Mouse (Mus musculus): Measurements from ENCODE around the gene Bspry. TPM values are rescaled to one million over a fixed set of nuclear protein-coding genes. Genes with fewer than 3 reads are reported as not detected.

Gene Bspry
- polyA plus RNA-seq, 1 experiment = 1.1 TPM

DNA sequence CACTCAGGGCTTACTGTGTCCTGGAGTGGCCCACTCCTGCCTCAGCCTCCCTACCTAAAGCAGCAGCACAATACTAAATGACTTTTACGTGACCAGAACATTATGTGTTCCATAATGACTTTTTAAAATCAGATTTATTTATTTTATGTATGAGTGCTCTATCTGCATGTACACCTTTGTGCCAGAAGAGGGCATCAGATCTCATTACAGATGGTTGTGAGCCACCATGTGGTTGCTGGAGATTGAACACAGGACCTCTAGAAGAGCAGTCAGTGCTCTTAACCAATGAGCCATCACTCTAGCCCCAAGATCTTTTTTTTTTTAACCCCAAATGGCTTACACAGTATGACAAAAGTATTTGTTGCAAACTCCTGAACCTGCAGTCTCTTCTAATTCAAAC, 11.7 kb upstream of the Bspry start:
- Histone ChIP-seq H3ac (ENCODE audit: control insufficient read depth, insufficient read length) (no peak overlapping the region), H3K79me2 (ENCODE audit: control insufficient read depth, insufficient read depth) (no peaks in the 10 kb centered on the region), H3K4me3 (no peak overlapping the region), H3K27me3 (ENCODE audit: control insufficient read depth, insufficient read depth, insufficient read length) (no peaks in the 10 kb centered on the region), H3K4me2 (ENCODE audit: low read depth) (no peak overlapping the region), H3K36me3 (ENCODE audit: control insufficient read depth, insufficient read depth) (no peaks in the 10 kb centered on the region)
- TF ChIP-seq TCF3 (IDR thresholded peaks at IDR 0.05; ENCODE audit: insufficient read length, low read depth) = no peak
- no peak for TF ChIP-seq MYOG (IDR thresholded peaks at IDR 0.05; ENCODE audit: control insufficient read depth in 1 of 3, insufficient read depth in 1 of 3, insufficient read length in 2 of 3, low read depth in 2 of 3)
- TF ChIP-seq POLR2AphosphoS2 (IDR thresholded peaks at IDR 0.05; ENCODE audit: insufficient read length, low read depth) = no peak
- no peak for TF ChIP-seq POLR2A (IDR thresholded peaks at IDR 0.05; ENCODE audit: insufficient read length, low read depth)
- TF ChIP-seq TCF12 (IDR thresholded peaks at IDR 0.05; ENCODE audit: insufficient read depth, poor library complexity, severe bottlenecking) = no peak
- TF ChIP-seq E2F4 (IDR thresholded peaks at IDR 0.05; ENCODE audit: insufficient read depth) = no peak
- no peak for TF ChIP-seq SRF (IDR thresholded peaks at IDR 0.05; ENCODE audit: control insufficient read depth, insufficient read length, low read depth)

DNA sequence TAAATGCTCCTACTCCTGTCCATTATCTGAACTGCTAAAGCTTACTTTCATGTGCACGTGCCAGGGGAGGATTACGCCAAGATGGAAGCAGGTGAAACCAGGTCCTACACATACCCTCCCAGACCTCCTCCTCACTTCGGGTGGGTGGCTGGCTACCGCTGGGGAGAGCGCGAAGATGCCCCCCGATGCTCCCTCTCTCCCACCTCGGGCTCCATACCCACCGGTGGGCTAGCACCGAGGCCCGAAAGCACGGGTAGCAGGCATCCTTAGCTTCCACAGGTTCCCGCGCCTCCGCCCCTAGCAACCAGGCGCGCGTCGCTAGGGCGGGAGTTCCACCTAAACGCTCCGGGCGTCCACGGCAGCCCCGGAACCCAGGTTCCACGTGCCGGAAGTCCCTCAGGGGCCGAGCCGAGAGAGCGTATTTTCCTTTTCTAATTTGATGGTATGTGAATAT, 9.2 kb upstream of the Bspry start, which contains the start of gene Wdr31:
Wdr31 (minus strand) TSS at position 299 of the 454 bp plus-strand sequence.
- Histone ChIP-seq H3K36me3 (ENCODE audit: control insufficient read depth, insufficient read depth) (no peaks in the 10 kb centered on the region), H3K4me3 (peak within 1 kb of the TSS; percentile 46), H3K4me2 (ENCODE audit: low read depth) (peak within 1 kb of the TSS; percentile 99), H3K27me3 (ENCODE audit: control insufficient read depth, insufficient read depth, insufficient read length) (no peaks in the 10 kb centered on the region), H3K79me2 (ENCODE audit: control insufficient read depth, insufficient read depth) (no peaks in the 10 kb centered on the region), H3ac (ENCODE audit: control insufficient read depth, insufficient read length) (no peak within 1 kb of the TSS)
- TF ChIP-seq POLR2AphosphoS2 (IDR thresholded peaks at IDR 0.05; ENCODE audit: insufficient read length, low read depth) (no peak), POLR2A (IDR thresholded peaks at IDR 0.05; ENCODE audit: insufficient read length, low read depth) (peak; percentile 40), SRF (IDR thresholded peaks at IDR 0.05; ENCODE audit: control insufficient read depth, insufficient read length, low read depth) (no peak), CEBPB (IDR thresholded peaks at IDR 0.05; ENCODE audit: insufficient read depth, poor library complexity, severe bottlenecking) (no peak), E2F4 (IDR thresholded peaks at IDR 0.05; ENCODE audit: insufficient read depth) (no peak), MYOG (IDR thresholded peaks at IDR 0.05; ENCODE audit: control insufficient read depth in 1 of 3, insufficient read depth in 1 of 3, insufficient read length in 2 of 3, low read depth in 2 of 3) (peak in 1 of 3 experiments; percentile 44), MYOD1 (IDR thresholded peaks at IDR 0.05; ENCODE audit: control insufficient read depth in 1 of 3, insufficient read length in 2 of 3, low read depth in 2 of 3) (peak in 1 of 3 experiments; percentile 13), TCF12 (IDR thresholded peaks at IDR 0.05; ENCODE audit: insufficient read depth, poor library complexity, severe bottlenecking) (no peak), TCF3 (IDR thresholded peaks at IDR 0.05; ENCODE audit: insufficient read length, low read depth) (no peak), REST (IDR thresholded peaks at IDR 0.05; ENCODE audit: insufficient read depth, insufficient read length) (no peak)

DNA sequence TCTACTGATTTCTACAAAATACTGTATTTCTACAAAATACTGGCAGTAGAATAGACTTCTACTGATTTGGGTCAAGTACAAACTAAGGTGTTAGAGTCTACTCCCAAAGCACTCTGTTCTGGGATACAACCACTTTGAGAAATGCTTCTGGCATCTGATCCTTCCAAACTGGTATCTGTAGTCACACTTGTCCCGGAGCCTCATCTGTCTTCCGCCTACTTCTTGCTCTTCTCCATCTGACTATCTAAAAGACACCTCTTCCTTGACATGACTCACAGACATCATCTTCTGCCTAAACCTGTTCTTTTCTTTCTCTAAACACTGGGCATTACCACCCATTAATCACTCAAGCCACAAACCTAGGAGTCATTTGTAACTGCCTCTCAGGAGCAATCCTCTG, 7.8 kb upstream of the Bspry start:
- no peaks in the 10 kb centered on the region for H3K36me3 ChIP-seq (ENCODE audit: control insufficient read depth, insufficient read depth)
- TF ChIP-seq MYOD1 (IDR thresholded peaks at IDR 0.05; ENCODE audit: control insufficient read depth in 1 of 3, insufficient read length in 2 of 3, low read depth in 2 of 3) (no peak), MYOG (IDR thresholded peaks at IDR 0.05; ENCODE audit: control insufficient read depth in 1 of 3, insufficient read depth in 1 of 3, insufficient read length in 2 of 3, low read depth in 2 of 3) (no peak), SRF (IDR thresholded peaks at IDR 0.05; ENCODE audit: control insufficient read depth, insufficient read length, low read depth) (no peak), E2F4 (IDR thresholded peaks at IDR 0.05; ENCODE audit: insufficient read depth) (no peak), POLR2AphosphoS2 (IDR thresholded peaks at IDR 0.05; ENCODE audit: insufficient read length, low read depth) (no peak), TCF3 (IDR thresholded peaks at IDR 0.05; ENCODE audit: insufficient read length, low read depth) (no peak), POLR2A (IDR thresholded peaks at IDR 0.05; ENCODE audit: insufficient read length, low read depth) (no peak), CEBPB (IDR thresholded peaks at IDR 0.05; ENCODE audit: insufficient read depth, poor library complexity, severe bottlenecking) (no peak), MAX (IDR thresholded peaks at IDR 0.05; ENCODE audit: low read depth) (no peak), USF1 (IDR thresholded peaks at IDR 0.05; ENCODE audit: low read depth) (no peak), TCF12 (IDR thresholded peaks at IDR 0.05; ENCODE audit: insufficient read depth, poor library complexity, severe bottlenecking) (no peak), REST (IDR thresholded peaks at IDR 0.05; ENCODE audit: insufficient read depth, insufficient read length) (no peak)
- H3ac ChIP-seq (ENCODE audit: control insufficient read depth, insufficient read length) = no peak overlapping the region
- H3K4me3 ChIP-seq = no peak overlapping the region
- no peaks in the 10 kb centered on the region for H3K79me2 ChIP-seq (ENCODE audit: control insufficient read depth, insufficient read depth)
- H3K4me2 ChIP-seq (ENCODE audit: low read depth) = no peak overlapping the region
- no peaks in the 10 kb centered on the region for H3K27me3 ChIP-seq (ENCODE audit: control insufficient read depth, insufficient read depth, insufficient read length)

DNA sequence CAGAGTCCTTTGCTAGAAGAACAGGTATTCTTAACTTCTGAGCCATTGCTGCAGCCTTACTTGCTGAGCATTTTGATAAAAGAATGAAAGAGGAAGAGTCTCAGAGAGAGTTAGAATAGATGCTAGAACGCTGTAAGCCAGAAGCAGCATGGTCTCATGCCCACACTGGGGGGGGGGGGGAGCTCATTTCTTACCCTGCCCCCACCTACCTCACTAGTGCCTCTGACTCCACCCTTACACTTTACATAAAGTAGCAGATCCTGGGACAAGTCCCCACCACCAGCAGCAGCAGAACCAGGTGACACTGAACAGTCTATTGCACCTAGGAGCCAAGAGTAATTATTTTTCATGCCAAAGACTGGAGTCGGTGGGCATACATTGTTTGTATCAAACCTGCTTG, 4.7 kb upstream of the Bspry start:
- Histone ChIP-seq H3K27me3 (ENCODE audit: control insufficient read depth, insufficient read depth, insufficient read length) (no peaks in the 10 kb centered on the region), H3K79me2 (ENCODE audit: control insufficient read depth, insufficient read depth) (no peaks in the 10 kb centered on the region), H3ac (ENCODE audit: control insufficient read depth, insufficient read length) (no peak overlapping the region), H3K4me3 (no peak overlapping the region), H3K4me2 (ENCODE audit: low read depth) (no peak overlapping the region), H3K36me3 (ENCODE audit: control insufficient read depth, insufficient read depth) (no peaks in the 10 kb centered on the region)
- TF ChIP-seq TCF12 (IDR thresholded peaks at IDR 0.05; ENCODE audit: insufficient read depth, poor library complexity, severe bottlenecking) (no peak), MYOD1 (IDR thresholded peaks at IDR 0.05; ENCODE audit: control insufficient read depth in 1 of 3, insufficient read length in 2 of 3, low read depth in 2 of 3) (no peak), TCF3 (IDR thresholded peaks at IDR 0.05; ENCODE audit: insufficient read length, low read depth) (no peak), E2F4 (IDR thresholded peaks at IDR 0.05; ENCODE audit: insufficient read depth) (no peak), CEBPB (IDR thresholded peaks at IDR 0.05; ENCODE audit: insufficient read depth, poor library complexity, severe bottlenecking) (no peak), MAX (IDR thresholded peaks at IDR 0.05; ENCODE audit: low read depth) (no peak), POLR2AphosphoS2 (IDR thresholded peaks at IDR 0.05; ENCODE audit: insufficient read length, low read depth) (no peak), MYOG (IDR thresholded peaks at IDR 0.05; ENCODE audit: control insufficient read depth in 1 of 3, insufficient read depth in 1 of 3, insufficient read length in 2 of 3, low read depth in 2 of 3) (no peak), POLR2A (IDR thresholded peaks at IDR 0.05; ENCODE audit: insufficient read length, low read depth) (no peak), USF1 (IDR thresholded peaks at IDR 0.05; ENCODE audit: low read depth) (no peak), SRF (IDR thresholded peaks at IDR 0.05; ENCODE audit: control insufficient read depth, insufficient read length, low read depth) (no peak), REST (IDR thresholded peaks at IDR 0.05; ENCODE audit: insufficient read depth, insufficient read length) (no peak)

Measured in myocyte (in vitro differentiated cells).